Mouse (Mus musculus) liver, embryonic 14.5 days (tissue): ENCODE measurements around the gene Trim72.

Experiments used
- CTCF ChIP-seq: IDR thresholded peaks from 2 replicates; pipeline ENCODE4 v1.5.1; 2016; ENCODE audit warnings: antibody characterized with exemption, low read depth, control low read depth
- EP300 ChIP-seq: IDR thresholded peaks from 2 replicates; pipeline ENCODE4 v1.6.1; 2016; ENCODE audit warnings: antibody characterized with exemption, low read depth

GRCm38 (mm10) chr7:128053061-128053460 lies 49.3 kb downstream of the Trim72 start:
- TF ChIP-seq CTCF (no peak), EP300 (no peak)
